Mouse (Mus musculus) effector memory CD4-positive, alpha-beta T cell, adult 5 months (primary cell): ENCODE measurements around the gene Zscan18. TPM values are rescaled to one million over a fixed set of nuclear protein-coding genes. Genes with fewer than 3 reads are reported as not detected.

ENCODE experiments used
- polyA plus RNA-seq: library from polyadenylated mRNA; unstranded; fragments of 100-300 nt; shearing (Covaris generic); gene quantifications from one replicate; pipeline ENCODE4 v1.2.1, GENCODE M21; 2017

Zscan18 gene
- 12.5 TPM for polyA plus RNA-seq

DNA sequence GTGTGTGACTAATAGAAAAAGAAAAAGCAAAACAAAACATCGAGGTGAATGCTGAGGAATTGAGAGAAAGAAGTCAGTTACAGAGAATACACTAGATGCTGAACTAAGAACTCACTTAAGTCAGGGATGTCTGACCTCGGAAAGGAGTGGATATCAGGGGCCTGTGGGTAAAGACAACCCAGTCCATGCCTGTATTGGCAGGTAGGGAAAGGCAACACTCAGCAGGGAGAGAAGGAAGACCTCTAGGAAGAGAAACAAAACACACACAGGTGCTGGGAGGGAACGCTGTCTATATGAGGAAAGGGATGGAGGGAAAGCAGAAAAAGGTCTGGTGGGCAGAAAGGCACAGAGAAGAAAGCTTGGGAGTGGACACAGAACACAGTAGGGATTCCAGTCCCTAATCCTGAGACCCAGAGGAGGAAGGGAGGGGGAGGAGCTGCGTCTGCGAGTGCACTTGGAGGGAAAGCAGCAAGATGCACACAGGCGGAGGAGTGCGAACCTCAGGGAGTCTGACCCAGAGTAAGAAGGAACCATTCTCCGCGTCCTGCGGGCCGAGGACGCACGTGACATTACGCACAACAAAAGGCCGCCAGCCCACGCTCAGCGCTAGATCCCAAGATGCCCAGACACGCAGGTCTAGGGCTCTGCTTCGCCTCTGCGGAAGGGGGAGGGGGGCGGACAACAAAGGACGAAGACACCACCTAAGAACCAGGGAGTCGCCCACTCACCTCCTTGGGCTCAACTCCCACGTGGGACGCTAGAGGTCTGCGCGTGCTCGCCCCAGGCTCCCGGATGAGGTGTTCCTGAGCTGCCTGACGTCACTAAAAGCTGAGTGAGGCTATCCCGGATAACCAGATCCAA, at the start of gene Zscan18:
Zscan18 (minus strand) TSS at position 770 of the 861 bp plus-strand sequence.

DNA sequence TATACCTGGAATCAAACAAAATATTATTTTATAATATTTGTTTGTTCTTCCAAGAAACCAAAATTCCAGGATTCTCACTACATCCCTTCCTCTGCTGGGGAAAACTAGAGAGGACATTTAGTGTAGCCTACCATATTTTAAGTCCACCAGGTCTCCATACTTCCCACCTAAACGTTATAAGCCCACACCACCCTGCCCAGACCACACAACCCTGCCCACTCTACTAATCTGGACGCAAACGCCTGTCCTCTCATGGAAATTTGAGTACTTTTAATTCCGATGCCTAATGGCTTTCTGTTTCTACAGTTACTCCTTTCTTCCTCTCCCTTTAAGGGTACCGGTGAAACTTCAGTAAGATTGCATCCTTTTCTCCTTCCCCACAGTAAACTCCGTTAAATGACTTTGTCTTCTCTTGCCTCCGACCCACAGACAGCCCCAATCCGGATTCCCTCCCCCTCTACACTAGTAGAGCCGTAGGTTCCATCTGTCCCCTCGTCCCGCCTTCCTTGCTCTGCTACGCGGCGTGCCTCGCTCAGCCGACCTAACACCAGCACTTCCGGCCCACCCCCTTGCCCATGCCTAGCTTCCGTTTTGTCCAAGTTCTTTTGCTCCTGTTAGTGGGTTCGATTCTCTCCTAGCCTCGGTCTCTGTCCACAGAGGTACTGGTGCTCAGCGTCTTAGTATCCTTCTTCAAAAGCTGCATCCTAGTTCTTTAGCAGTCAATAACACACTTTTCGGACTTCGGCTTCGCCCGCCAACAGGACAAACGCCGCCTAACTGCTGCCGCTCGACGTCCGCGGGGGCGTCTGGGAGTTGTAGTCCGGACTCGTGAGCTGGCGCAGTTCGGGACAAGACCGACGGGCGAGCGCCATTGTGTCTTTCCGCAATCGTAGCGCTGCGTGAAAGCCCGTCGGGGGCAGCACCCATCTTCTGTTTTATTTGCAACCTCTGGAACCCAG, 31.0 kb upstream of the Zscan18 start, which contains the start of gene Zfp110:
Zfp110 (plus strand) TSS at position 600 of the 959 bp plus-strand sequence.

DNA sequence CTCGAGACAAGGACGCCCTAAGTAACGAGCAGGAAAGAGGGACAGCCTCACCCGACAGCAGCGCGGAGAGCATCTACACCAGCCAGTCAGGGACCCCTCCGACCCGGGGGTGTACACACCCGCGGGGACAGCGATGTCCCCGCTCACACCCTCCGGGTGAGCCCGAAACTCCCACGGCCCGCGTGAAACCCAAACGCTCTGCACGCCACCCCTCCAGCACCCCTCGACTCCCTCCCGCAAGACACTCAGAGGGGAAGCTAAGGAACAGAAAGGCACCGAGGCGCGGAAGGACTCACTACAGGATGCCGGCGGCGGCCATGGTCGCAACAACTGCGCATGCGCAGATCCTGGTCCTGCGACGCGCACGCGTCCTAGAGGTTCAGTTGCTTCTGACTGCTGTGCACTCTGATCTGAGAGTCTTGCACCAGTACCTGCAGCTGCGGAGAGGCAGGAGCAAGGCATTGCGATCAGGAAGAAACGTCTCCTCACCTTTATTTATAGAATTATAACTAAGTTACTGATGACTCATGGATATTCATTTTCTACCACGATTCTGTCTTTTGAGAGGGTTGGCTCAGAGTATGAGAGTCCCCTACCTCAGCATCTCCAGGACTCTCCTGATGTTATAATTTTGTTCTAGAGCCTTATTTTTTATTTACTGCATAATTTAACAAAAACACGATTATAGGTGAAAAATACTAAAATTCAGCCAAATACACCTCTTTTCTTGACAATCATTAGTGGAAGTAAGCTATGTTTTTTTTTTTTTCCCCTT, 15.3 kb upstream of the Zscan18 start, which contains the start of gene Zfp329:
Zfp329 (minus strand) TSS at position 338 of the 775 bp plus-strand sequence.

DNA sequence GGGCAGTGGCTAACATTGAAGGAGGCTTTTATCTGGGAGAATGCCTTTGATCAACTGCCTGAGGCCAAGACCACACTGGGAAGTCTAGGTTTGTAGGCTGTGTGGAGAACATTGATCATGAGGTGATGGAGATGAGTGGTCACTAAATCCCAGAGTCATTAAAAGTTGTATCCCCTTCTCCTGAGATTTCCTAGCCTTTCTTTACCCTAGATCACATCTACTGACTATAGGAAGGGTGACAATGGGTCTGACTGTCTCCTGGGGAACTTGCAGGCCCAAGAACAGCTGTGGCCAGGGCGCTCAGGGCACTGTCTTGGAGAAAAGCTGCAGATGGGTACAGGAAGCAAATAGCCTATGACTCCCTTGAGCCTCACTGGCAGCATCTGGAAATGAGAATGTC, 68.5 kb downstream of the Zscan18 start, which contains the start of gene Vmn2r56:
Vmn2r56 (minus strand) TSS at position 101 of the 400 bp plus-strand sequence.

Other genes with a start within 250 kb of the Zscan18 start
- 0.05 TPM for gene Vmn2r53, start 194.8 kb downstream of the Zscan18 start, polyA plus RNA-seq
- not detected for gene Vmn2r54, start 163.3 kb downstream of the Zscan18 start, polyA plus RNA-seq
- not detected for gene Vmn2r55, start 118.6 kb downstream of the Zscan18 start, polyA plus RNA-seq
- not detected for gene Vmn2r56, start 68.6 kb downstream of the Zscan18 start, polyA plus RNA-seq
- gene Zfp329, start 15.2 kb upstream of the Zscan18 start, polyA plus RNA-seq: 7.6 TPM
- gene Zfp110, start 31.1 kb upstream of the Zscan18 start, polyA plus RNA-seq: 91.6 TPM
- 0.42 TPM for gene Zfp128, start 77.5 kb upstream of the Zscan18 start, polyA plus RNA-seq
- gene Zscan22, start 94.2 kb upstream of the Zscan18 start, polyA plus RNA-seq: 5.2 TPM
- gene Rps5, start 118.7 kb upstream of the Zscan18 start, polyA plus RNA-seq: 1,062 TPM
- not detected for gene Rnf225, start 123.8 kb upstream of the Zscan18 start, polyA plus RNA-seq
- 0.60 TPM for gene Zfp324, start 162.2 kb upstream of the Zscan18 start, polyA plus RNA-seq
- gene Zfp446, start 174.2 kb upstream of the Zscan18 start, polyA plus RNA-seq: 3.5 TPM
- 0.21 TPM for gene Slc27a5, start 194.6 kb upstream of the Zscan18 start, polyA plus RNA-seq
- 106 TPM for gene Trim28, start 195.5 kb upstream of the Zscan18 start, polyA plus RNA-seq
- gene Zbtb45, start 206.4 kb upstream of the Zscan18 start, polyA plus RNA-seq: 6.3 TPM
- 163 TPM for gene Chmp2a, start 231.2 kb upstream of the Zscan18 start, polyA plus RNA-seq
- gene Ube2m, start 234.6 kb upstream of the Zscan18 start, polyA plus RNA-seq: 133 TPM